Mouse (Mus musculus) embryonic fibroblast, embryonic 13.5 days (primary cell): ENCODE data around the gene Bbof1. TPM values are rescaled to one million over a fixed set of nuclear protein-coding genes. Genes with fewer than 3 reads are reported as not detected.

Experiments
- H3K27ac ChIP-seq: 2 replicates; pipeline ENCODE4 v1.5.1; 2012; ENCODE audit warnings: low read length, control low read depth, inconsistent platforms; ENCODE audit not compliant: insufficient read depth
- H3K4me1 ChIP-seq: 2 replicates; pipeline ENCODE4 v1.6.1; 2011; ENCODE audit warnings: low read length; ENCODE audit not compliant: control insufficient read depth, insufficient read depth
- H3K4me3 ChIP-seq: 2 replicates; pipeline ENCODE4 v1.5.1; 2011; ENCODE audit warnings: mild to moderate bottlenecking, control low read depth, low read length; ENCODE audit not compliant: insufficient read depth
- CTCF ChIP-seq: IDR thresholded peaks from 2 replicates; pipeline ENCODE4 v1.5.1; 2011; ENCODE audit warnings: mild to moderate bottlenecking, control low read depth, low read length, moderate library complexity, borderline replicate concordance; ENCODE audit not compliant: insufficient read depth
- POLR2A ChIP-seq: IDR thresholded peaks from 2 replicates; pipeline ENCODE4 v1.6.1; 2011; ENCODE audit warnings: low read depth, mild to moderate bottlenecking, control low read depth, low read length, moderate library complexity
- polyA plus RNA-seq: library from polyadenylated mRNA; stranded (reverse); fragments of >200 nt; gene quantifications from 2 replicates; pipeline ENCODE4 v1.2.4, GENCODE M21; 2011; ENCODE audit warnings: low read depth; ENCODE audit not compliant: missing spikeins, insufficient read length

Bbof1 gene
- polyA plus RNA-seq, 1 experiment, result 0.95 TPM

- TF ChIP-seq POLR2A (no peak), CTCF (no peak)
- Histone ChIP-seq H3K4me1 (peaks cover 3% of the 10 kb centered on the region; the same call in 1 of the 2 replicates), H3K27ac (no peak overlapping the region), H3K4me3 (no peak overlapping the region)
Measured at GRCm38 (mm10) chr12:84456911-84457310, 48.0 kb downstream of the Bbof1 start.

- no peak for TF ChIP-seq CTCF
- TF ChIP-seq POLR2A, result no peak
- no peaks in the 10 kb centered on the region for H3K4me1 ChIP-seq
- H3K27ac ChIP-seq, result no peak overlapping the region
- H3K4me3 ChIP-seq, result no peak overlapping the region
Measured at GRCm38 (mm10) chr12:84459845-84460244, 51.0 kb downstream of the Bbof1 start.

- Histone ChIP-seq H3K27ac (no peak overlapping the region), H3K4me3 (no peak overlapping the region), H3K4me1 (no peaks in the 10 kb centered on the region)
- no peak for TF ChIP-seq POLR2A
- no peak for TF ChIP-seq CTCF
Measured at GRCm38 (mm10) chr12:84461416-84461815, 52.5 kb downstream of the Bbof1 start.

- no peak overlapping the region for H3K4me3 ChIP-seq
- H3K4me1 ChIP-seq, result no peaks in the 10 kb centered on the region
- TF ChIP-seq CTCF, result no peak
- TF ChIP-seq POLR2A, result no peak
- H3K27ac ChIP-seq, result no peak overlapping the region
Measured at GRCm38 (mm10) chr12:84462856-84463255, 54.0 kb downstream of the Bbof1 start.

GRCm38 (mm10) chr12:84468701-84469100 lies 59.8 kb downstream of the Bbof1 start:
- TF ChIP-seq CTCF (no peak), POLR2A (no peak)
- Histone ChIP-seq H3K4me1 (no peaks in the 10 kb centered on the region), H3K4me3 (no peak overlapping the region), H3K27ac (no peak overlapping the region)

GRCm38 (mm10) chr12:84478937-84479336 lies 70.1 kb downstream of the Bbof1 start:
- H3K4me1 ChIP-seq, result no peaks in the 10 kb centered on the region
- no peak overlapping the region for H3K4me3 ChIP-seq
- no peak overlapping the region for H3K27ac ChIP-seq
- no peak for TF ChIP-seq POLR2A
- TF ChIP-seq CTCF, result no peak

- no peak overlapping the region for H3K27ac ChIP-seq
- no peak for TF ChIP-seq CTCF
- no peak for TF ChIP-seq POLR2A
Measured at GRCm38 (mm10) chr12:84481251-84481650, 72.4 kb downstream of the Bbof1 start.

GRCm38 (mm10) chr12:84482778-84483585 lies 74.1 kb downstream of the Bbof1 start:
- H3K4me3 ChIP-seq, result no peak overlapping the region
- TF ChIP-seq CTCF (no peak), POLR2A (no peak)
- H3K27ac ChIP-seq, result no peak overlapping the region
- H3K4me1 ChIP-seq, result no peaks in the 10 kb centered on the region

More at GRCm38 (mm10) chr12:84481251-84481650, 72.4 kb downstream of the Bbof1 start:
- Histone ChIP-seq H3K4me1 (no peaks in the 10 kb centered on the region), H3K4me3 (no peak overlapping the region)

- Histone ChIP-seq H3K4me1 (no peaks in the 10 kb centered on the region), H3K27ac (no peak overlapping the region), H3K4me3 (no peak overlapping the region)
- TF ChIP-seq POLR2A, result no peak
- no peak for TF ChIP-seq CTCF
Measured at GRCm38 (mm10) chr12:84487324-84488056, 78.6 kb downstream of the Bbof1 start.

Other genes starting within 250 kb of the Bbof1 start
- 20.6 and 21.3 TPM in 2 replicates for gene Elmsan1, start 190.2 kb upstream of the Bbof1 start, polyA plus RNA-seq
- 41.6 and 43.7 TPM in 2 replicates for gene Ptgr2, start 123.8 kb upstream of the Bbof1 start, polyA plus RNA-seq
- gene Zfp410, start 92.2 kb upstream of the Bbof1 start, polyA plus RNA-seq, result 39.1 and 46.0 TPM in 2 replicates
- gene Coq6, start 47.4 kb upstream of the Bbof1 start, polyA plus RNA-seq, result 18.7 and 21.9 TPM in 2 replicates
- gene Fam161b, start 47.2 kb upstream of the Bbof1 start, polyA plus RNA-seq, result 0.61 and 0.94 TPM in 2 replicates
- gene Entpd5, start within 50 bp of the Bbof1 start, polyA plus RNA-seq, result 13.7 and 14.6 TPM in 2 replicates
- 14.8 and 15.8 TPM in 2 replicates for gene Rnf113a2, start 8.1 kb downstream of the Bbof1 start, polyA plus RNA-seq
- 14.2 and 19.1 TPM in 2 replicates for gene Aldh6a1, start 41.9 kb downstream of the Bbof1 start, polyA plus RNA-seq
- 10.3 and 14.5 TPM in 2 replicates for gene Lin52, start 42.4 kb downstream of the Bbof1 start, polyA plus RNA-seq
- gene Vsx2, start 160.7 kb downstream of the Bbof1 start, polyA plus RNA-seq, result not detected in 2 replicates
- 14.7 and 18.2 TPM in 2 replicates for gene Abcd4, start 208.3 kb downstream of the Bbof1 start, polyA plus RNA-seq
- not detected in 2 replicates for gene Vrtn, start 231.9 kb downstream of the Bbof1 start, polyA plus RNA-seq